Mouse (Mus musculus) testis, adult 2 months (tissue): ENCODE data around the gene Gm10644.

Source experiments
- CTCF ChIP-seq: fragments of 200-500 bp; IDR thresholded peaks from 2 replicates; pipeline ENCODE4 v1.5.1; 2012; ENCODE audit warnings: low read depth, mild to moderate bottlenecking, inconsistent platforms, low read length, moderate library complexity; ENCODE audit not compliant: control insufficient read depth, insufficient read depth, insufficient replicate concordance
- POLR2A ChIP-seq: fragments of 200-500 bp; IDR thresholded peaks from 2 replicates; pipeline ENCODE4 v1.6.1; 2012; ENCODE audit warnings: low read depth, mild to moderate bottlenecking, inconsistent platforms, low read length, moderate library complexity; ENCODE audit not compliant: control insufficient read depth

- peak; percentile 66; the same call in 1 of the 2 replicates for TF ChIP-seq CTCF
- no peak for TF ChIP-seq POLR2A
Observed at GRCm38 (mm10) chr8:83895894-83896293, 59.1 kb downstream of the Gm10644 start.
